Mouse (Mus musculus): Measurements from ENCODE around the gene Reg1.
"Not testable (repeated sequence)": the region's sequence is repeated elsewhere in the genome, so short reads cannot be mapped to it uniquely, and the experiment has no call there.

Reg1 gene

GRCm38 (mm10) chr6:78422411-78422810 lies at the start of gene Reg1:
Reg1 (plus strand) TSS chr6:78422711.
- not testable (repeated sequence) for DNase-seq (ENCODE audit: low spot score in 2 of 2)

GRCm38 (mm10) chr6:78378765-78379164 lies 43.7 kb upstream of the Reg1 start, which contains the start of gene Reg3d:
Reg3d (minus strand) TSS chr6:78378865.
- DNase-seq (ENCODE audit: low spot score in 2 of 2) = no peak

GRCm38 (mm10) chr6:78380409-78380808 lies 42.1 kb upstream of the Reg1 start, which contains the start of gene Reg3a:
Reg3a (plus strand) TSS chr6:78380709.
- DNase-seq (ENCODE audit: low spot score in 2 of 2) = no peak

GRCm38 (mm10) chr6:78385609-78386008 lies 36.9 kb upstream of the Reg1 start:
- no peak for DNase-seq (ENCODE audit: low spot score in 2 of 2)

- not testable (repeated sequence) for DNase-seq (ENCODE audit: low spot score in 2 of 2)
Observed at GRCm38 (mm10) chr6:78395323-78395722, 27.2 kb upstream of the Reg1 start, which contains the start of gene Reg2. Reg2 (plus strand) TSS chr6:78395623.

GRCm38 (mm10) chr6:78425497-78425896 lies 3.0 kb downstream of the Reg1 start:
- DNase-seq (ENCODE audit: low spot score in 2 of 2) = no peak

GRCm38 (mm10) chr6:78447202-78447601 lies 24.7 kb downstream of the Reg1 start:
- DNase-seq (ENCODE audit: low spot score in 2 of 2) = no peak

GRCm38 (mm10) chr6:78448409-78448808 lies 25.9 kb downstream of the Reg1 start:
- no peak for DNase-seq (ENCODE audit: low spot score in 2 of 2)

GRCm38 (mm10) chr6:78452804-78453203 lies 30.3 kb downstream of the Reg1 start:
- no peak for DNase-seq (ENCODE audit: low spot score in 2 of 2)

GRCm38 (mm10) chr6:78460191-78460825 lies 37.8 kb downstream of the Reg1 start:
- DNase-seq (ENCODE audit: low spot score in 2 of 2) = no peak

GRCm38 (mm10) chr6:78462360-78462759 lies 39.8 kb downstream of the Reg1 start:
- no peak for DNase-seq (ENCODE audit: low spot score in 2 of 2)

- no peak for DNase-seq (ENCODE audit: low spot score in 2 of 2)
Observed at GRCm38 (mm10) chr6:78463266-78463665, 40.8 kb downstream of the Reg1 start.

- no peak for DNase-seq (ENCODE audit: low spot score in 2 of 2)
Observed at GRCm38 (mm10) chr6:78468772-78469171, 46.3 kb downstream of the Reg1 start, which contains the start of gene Reg3g. Reg3g (minus strand) TSS chr6:78468872.

GRCm38 (mm10) chr6:78469287-78469686 lies 46.8 kb downstream of the Reg1 start:
- no peak for DNase-seq (ENCODE audit: low spot score in 2 of 2)
